Mouse (Mus musculus): ENCODE results near the gene Pnn.

DNA sequence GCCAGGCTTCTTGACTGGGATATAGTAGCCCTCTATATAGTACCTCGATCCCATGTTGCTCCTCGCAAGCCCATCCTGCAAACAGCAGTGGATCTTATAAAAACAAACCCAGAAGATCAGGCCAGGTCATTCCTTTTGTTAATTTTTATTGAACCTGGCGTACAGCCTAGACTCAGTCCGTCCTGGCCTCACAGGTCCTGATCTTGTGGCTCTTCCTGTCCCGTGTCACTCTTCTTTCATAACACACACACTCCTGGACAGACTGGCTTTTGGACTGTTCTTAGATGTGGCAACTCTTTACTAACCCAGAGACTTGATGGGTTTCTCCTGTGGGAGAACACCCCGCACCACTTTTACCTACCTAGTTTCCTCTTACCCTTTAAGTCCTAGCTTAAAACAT, 39.2 kb downstream of the Pnn start:
- TF ChIP-seq EP300 (IDR thresholded peaks at IDR 0.05; ENCODE audit: low read depth) (no peak), CTCF (IDR thresholded peaks at IDR 0.05; ENCODE audit: low read depth) (no peak)
